Mouse (Mus musculus): Measurements from ENCODE around the gene Ms4a7.
"Not testable (repeated sequence)": the region's sequence is repeated elsewhere in the genome, so short reads cannot be mapped to it uniquely, and the experiment has no call there.

Gene Ms4a7

GRCm38 (mm10) chr19:11335932-11336331, at the start of gene Ms4a7:
Gene Ms4a7 (minus strand): TSS chr19:11336146.
- DNase-seq (ENCODE audit: low read depth) = no peak

- no peak for DNase-seq (ENCODE audit: low read depth)
These were observed 40.5 kb upstream of the Ms4a7 start for GRCm38 (mm10) chr19:11376399-11376798.

- no peak for DNase-seq (ENCODE audit: low read depth)
These were observed 39.3 kb upstream of the Ms4a7 start, which contains the start of gene Ms4a4a for GRCm38 (mm10) chr19:11375273-11375672. Gene Ms4a4a (plus strand): TSS chr19:11375523.

GRCm38 (mm10) chr19:11371181-11371580, 35.2 kb upstream of the Ms4a7 start:
- no peak for DNase-seq (ENCODE audit: low read depth)

- DNase-seq (ENCODE audit: low read depth) = no peak
These were observed 32.4 kb upstream of the Ms4a7 start for GRCm38 (mm10) chr19:11368310-11368709.

- DNase-seq (ENCODE audit: low read depth) = no peak
These were observed 26.1 kb upstream of the Ms4a7 start for GRCm38 (mm10) chr19:11362002-11362401.

- DNase-seq (ENCODE audit: low read depth) = no peak
These were observed 24.2 kb upstream of the Ms4a7 start for GRCm38 (mm10) chr19:11360106-11360505.

- DNase-seq (ENCODE audit: low read depth) = no peak
These were observed 19.8 kb upstream of the Ms4a7 start for GRCm38 (mm10) chr19:11355730-11356129.

GRCm38 (mm10) chr19:11351878-11352277, 15.9 kb upstream of the Ms4a7 start:
- DNase-seq (ENCODE audit: low read depth) = no peak

- no peak for DNase-seq (ENCODE audit: low read depth)
These were observed 13.9 kb upstream of the Ms4a7 start for GRCm38 (mm10) chr19:11349698-11350481.

- no peak for DNase-seq (ENCODE audit: low read depth)
These were observed 8.0 kb upstream of the Ms4a7 start for GRCm38 (mm10) chr19:11343992-11344391.

GRCm38 (mm10) chr19:11343147-11343546, 7.2 kb upstream of the Ms4a7 start:
- DNase-seq (ENCODE audit: low read depth) = no peak

GRCm38 (mm10) chr19:11321123-11321522, 14.8 kb downstream of the Ms4a7 start:
- no peak for DNase-seq (ENCODE audit: low read depth)

GRCm38 (mm10) chr19:11316786-11317185, 19.2 kb downstream of the Ms4a7 start:
- DNase-seq (ENCODE audit: low read depth) = no peak

- no peak for DNase-seq (ENCODE audit: low read depth)
These were observed 21.6 kb downstream of the Ms4a7 start, which contains the start of gene Ms4a14 for GRCm38 (mm10) chr19:11314354-11314753. Gene Ms4a14 (minus strand): TSS chr19:11314454.

GRCm38 (mm10) chr19:11308888-11309287, 27.1 kb downstream of the Ms4a7 start:
- no peak for DNase-seq (ENCODE audit: low read depth)

GRCm38 (mm10) chr19:11299529-11299928, 36.4 kb downstream of the Ms4a7 start:
- not testable (repeated sequence) for DNase-seq (ENCODE audit: low read depth)

- no peak for DNase-seq (ENCODE audit: low read depth)
These were observed 37.0 kb downstream of the Ms4a7 start for GRCm38 (mm10) chr19:11298939-11299338.

- DNase-seq (ENCODE audit: low read depth) = not testable (repeated sequence)
These were observed 42.3 kb downstream of the Ms4a7 start for GRCm38 (mm10) chr19:11293616-11294015.

GRCm38 (mm10) chr19:11292990-11293389, 43.0 kb downstream of the Ms4a7 start:
- no peak for DNase-seq (ENCODE audit: low read depth)

- no peak for DNase-seq (ENCODE audit: low read depth)
These were observed 52.2 kb downstream of the Ms4a7 start, which contains the start of gene Ms4a5 for GRCm38 (mm10) chr19:11283773-11284172. Gene Ms4a5 (minus strand): TSS chr19:11283873.

GRCm38 (mm10) chr19:11280223-11280622, 55.7 kb downstream of the Ms4a7 start:
- DNase-seq (ENCODE audit: low read depth) = no peak

- no peak for DNase-seq (ENCODE audit: low read depth)
These were observed 59.5 kb downstream of the Ms4a7 start for GRCm38 (mm10) chr19:11276431-11276830.
